Mouse (Mus musculus) spleen, adult 2 months (tissue): ENCODE measurements around the gene Glis3.

Experiments used
- CTCF ChIP-seq: fragments of 200-500 bp; IDR thresholded peaks from 2 replicates; pipeline ENCODE4 v1.5.1; 2011; ENCODE audit warnings: mild to moderate bottlenecking, inconsistent platforms; ENCODE audit not compliant: insufficient read depth, insufficient read length, insufficient replicate concordance; ENCODE audit errors: extremely low read depth
- POLR2A ChIP-seq: fragments of 200-500 bp; IDR thresholded peaks from 2 replicates; pipeline ENCODE4 v1.6.1; 2011; ENCODE audit warnings: low read depth, low read length, inconsistent platforms

DNA sequence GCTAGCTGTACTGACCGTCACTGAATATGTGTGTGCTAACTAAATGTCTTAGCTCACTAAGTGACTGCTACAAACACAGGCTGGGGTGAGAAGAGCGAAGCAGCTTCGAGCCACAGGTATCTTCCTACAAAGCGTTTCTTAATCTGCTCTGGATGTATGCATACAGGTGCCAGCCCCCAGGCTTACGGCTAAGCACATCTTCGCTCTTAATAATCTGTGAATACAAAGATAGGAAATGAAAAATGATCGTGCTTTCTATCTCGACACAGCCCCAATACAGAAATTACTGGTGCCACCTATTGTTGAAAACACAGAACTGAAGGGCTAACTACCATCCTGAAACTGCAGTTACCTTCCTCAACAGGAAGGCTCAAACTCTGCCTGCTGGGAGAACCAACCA is 51.5 kb downstream of the Glis3 start:
- TF ChIP-seq CTCF, result no peak
- no peak for TF ChIP-seq POLR2A
